Mouse (Mus musculus) forebrain, embryonic 14.5 days (tissue): ENCODE results near the gene Fyco1. TPM values are rescaled to one million over a fixed set of nuclear protein-coding genes. Genes with fewer than 3 reads are reported as not detected.

Experiments
- ATAC-seq: fragments of 200-750 bp; cut with Nextera tagmentation; 2 replicates; pipeline ENCODE4 v1.8.0; 2017; ENCODE audit warnings: mild to moderate bottlenecking, moderate library complexity
- DNase-seq: peaks from one replicate; pipeline ENCODE4 v3.0.0-alpha.2; 2015; ENCODE audit warnings: low spot score
- H3K27ac ChIP-seq: fragments of 300-500 bp; sonication (generic); 2 replicates; pipeline ENCODE4 v1.5.1; 2014; ENCODE audit warnings: low read depth, mild to moderate bottlenecking, control low read depth, low read length, moderate library complexity
- H3K27me3 ChIP-seq: fragments of 300-500 bp; sonication (generic); replicated peaks from 2 replicates; pipeline ENCODE4 v1.6.1; 2014; ENCODE audit warnings: low read length, control low read depth, mixed read lengths; ENCODE audit not compliant: control insufficient read depth, insufficient read depth
- H3K36me3 ChIP-seq: fragments of 300-500 bp; sonication (generic); 2 replicates; pipeline ENCODE4 v1.6.1; 2014; ENCODE audit warnings: low read length, control low read depth; ENCODE audit not compliant: control insufficient read depth, insufficient read depth
- H3K4me1 ChIP-seq: fragments of 300-500 bp; sonication (generic); 2 replicates; pipeline ENCODE4 v1.6.1; 2014; ENCODE audit warnings: antibody characterized with exemption, low read length, control low read depth; ENCODE audit not compliant: control insufficient read depth, insufficient read depth
- H3K4me2 ChIP-seq: fragments of 300-500 bp; sonication (generic); 2 replicates; pipeline ENCODE4 v1.6.1; 2014; ENCODE audit warnings: mild to moderate bottlenecking, control low read depth, low read length
- H3K4me3 ChIP-seq: fragments of 300-500 bp; sonication (generic); 2 replicates; pipeline ENCODE4 v1.5.1; 2014; ENCODE audit warnings: low read depth, low read length, control low read depth
- H3K9ac ChIP-seq: fragments of 300-500 bp; sonication (generic); 2 replicates; pipeline ENCODE4 v1.6.1; 2014; ENCODE audit warnings: mild to moderate bottlenecking, low read length, control low read depth, moderate library complexity
- H3K9me3 ChIP-seq: fragments of 300-500 bp; sonication (generic); replicated peaks from 2 replicates; pipeline ENCODE4 v1.6.1; 2016; ENCODE audit warnings: low read length, control low read depth, mixed read lengths; ENCODE audit not compliant: control insufficient read depth
- WGBS: fragments of 180-500 bp; shearing (Covaris S2); extraction: QIAGEN DNeasy Blood & Tissue Kit; methylation state at CpG from one replicate; pipeline ENCODE4 v1.1.7; 2014; 5-methylcytosine and 5-hydroxymethylcytosine counted together
- polyA plus RNA-seq: library from polyadenylated mRNA; unstranded; fragments of >200 nt; fragmentation: Nextera tagmentation; extraction: Ambion mirVana; gene quantifications from 2 replicates; pipeline ENCODE4 v1.2.1, GENCODE M21; 2014

The Fyco1 gene
- polyA plus RNA-seq, 1 experiment from 2014 or later: 5.2 TPM

DNA sequence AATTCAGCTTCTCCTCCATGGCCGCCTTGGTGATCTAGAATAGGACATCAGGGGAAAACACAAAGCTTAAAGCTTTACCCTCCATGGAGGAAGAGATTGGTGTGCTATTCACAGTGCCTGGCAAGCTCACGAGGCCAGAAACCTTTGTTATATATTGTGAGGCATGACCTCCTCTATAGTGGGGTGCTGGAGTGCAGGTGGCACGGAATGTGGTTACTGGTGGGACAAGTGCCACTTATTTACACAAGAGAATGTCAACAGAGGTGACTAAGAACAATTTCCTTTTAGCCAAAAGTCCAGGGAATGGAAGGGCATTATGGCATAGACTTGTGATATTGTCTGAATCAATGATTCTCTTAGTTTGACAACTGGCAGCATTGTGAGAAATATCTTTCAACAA lies 25.1 kb downstream of the Fyco1 start:
- ATAC-seq (no peak), DNase-seq (no peak)
- H3K9ac ChIP-seq: no peak overlapping the region
- H3K9me3 ChIP-seq: no peaks in the 10 kb centered on the region
- WGBS: 93% methylated on average over 3 of the region's 3 CpGs
- no peak overlapping the region for H3K4me2 ChIP-seq
- H3K36me3 ChIP-seq: peaks cover 72% of the 10 kb centered on the region
- no peak overlapping the region for H3K27ac ChIP-seq
- H3K4me3 ChIP-seq: no peak overlapping the region
- no peaks in the 10 kb centered on the region for H3K4me1 ChIP-seq
- no peaks in the 10 kb centered on the region for H3K27me3 ChIP-seq

DNA sequence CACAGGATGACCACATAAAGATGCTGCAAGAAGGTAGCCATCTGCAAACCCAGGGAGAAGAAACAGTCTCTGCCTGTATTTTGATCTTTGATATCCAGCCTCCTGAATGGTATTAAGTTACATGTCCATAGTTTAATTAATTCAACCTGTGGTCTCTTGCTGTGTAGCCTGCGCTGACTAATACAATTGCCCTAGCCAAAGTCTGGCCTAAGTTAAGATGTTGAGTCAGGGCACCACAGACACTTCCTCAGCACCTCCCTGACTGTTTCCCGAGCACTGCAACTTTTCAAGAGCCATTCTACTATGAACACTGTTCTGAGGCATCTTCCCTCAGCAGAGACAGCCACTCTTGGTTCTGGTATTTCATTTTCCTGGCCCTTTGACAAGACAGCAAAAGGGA lies 33.1 kb downstream of the Fyco1 start:
- H3K4me1 ChIP-seq: no peaks in the 10 kb centered on the region
- no peak for DNase-seq
- no peaks in the 10 kb centered on the region for H3K27me3 ChIP-seq
- 91% methylated on average over 2 of the region's 2 CpGs for WGBS
- ATAC-seq: no peak
- no peak overlapping the region for H3K27ac ChIP-seq
- H3K9me3 ChIP-seq: no peaks in the 10 kb centered on the region
- H3K4me3 ChIP-seq: no peak overlapping the region
- no peak overlapping the region for H3K9ac ChIP-seq
- no peak overlapping the region for H3K4me2 ChIP-seq
- peaks cover 39% of the 10 kb centered on the region for H3K36me3 ChIP-seq

DNA sequence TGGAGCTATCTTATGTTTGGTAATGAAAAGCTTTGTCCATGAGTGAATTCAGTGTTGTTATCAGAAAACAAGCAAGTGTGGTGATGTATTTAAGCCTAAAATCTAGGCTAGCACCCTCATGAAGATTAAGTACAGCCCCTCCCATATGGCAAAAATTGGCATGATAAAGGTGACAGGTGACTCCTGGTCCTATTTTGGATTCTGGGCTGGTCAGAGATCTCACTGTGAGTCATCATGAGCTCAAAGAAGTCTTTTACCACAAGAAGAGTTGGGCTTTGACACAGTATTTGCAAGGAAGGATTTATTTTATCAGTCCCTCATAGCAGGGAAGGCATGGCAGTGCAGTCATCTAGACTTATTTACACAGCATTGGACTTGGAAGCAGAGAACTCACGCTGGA lies 35.7 kb downstream of the Fyco1 start:
- Histone ChIP-seq H3K4me2 (no peak overlapping the region), H3K36me3 (peaks cover 30% of the 10 kb centered on the region), H3K4me3 (no peak overlapping the region), H3K9me3 (no peaks in the 10 kb centered on the region), H3K27me3 (no peaks in the 10 kb centered on the region), H3K27ac (no peak overlapping the region), H3K9ac (no peak overlapping the region), H3K4me1 (no peaks in the 10 kb centered on the region)
- DNase-seq (no peak), ATAC-seq (no peak)
- WGBS: 89% methylated on average over 1 of the region's 1 CpGs

DNA sequence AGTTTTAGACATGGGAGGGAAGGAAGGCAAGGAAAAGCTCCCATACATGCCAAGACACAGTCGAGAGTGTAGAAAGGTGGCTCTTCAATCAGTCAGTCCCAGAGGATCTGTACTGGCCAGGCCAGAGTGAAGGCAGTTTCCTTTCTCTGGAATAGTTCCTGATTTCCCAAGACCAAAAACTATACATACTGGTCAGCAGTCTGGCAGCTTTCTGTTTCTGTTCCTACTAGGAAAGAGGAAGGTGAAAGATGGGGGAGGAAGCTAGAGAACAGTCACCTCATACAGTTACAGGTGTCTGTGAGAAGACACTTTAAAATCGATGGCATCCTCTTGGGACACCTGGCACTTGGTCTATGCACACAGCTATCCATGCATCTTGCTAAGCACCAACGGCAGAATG lies 36.3 kb downstream of the Fyco1 start:
- Histone ChIP-seq H3K27me3 (no peaks in the 10 kb centered on the region), H3K9ac (no peak overlapping the region), H3K9me3 (no peaks in the 10 kb centered on the region), H3K36me3 (peaks cover 35% of the 10 kb centered on the region), H3K4me3 (no peak overlapping the region), H3K4me1 (no peaks in the 10 kb centered on the region), H3K4me2 (no peak overlapping the region), H3K27ac (no peak overlapping the region)
- WGBS: 87% methylated on average over 3 of the region's 3 CpGs
- ATAC-seq (no peak), DNase-seq (no peak)

DNA sequence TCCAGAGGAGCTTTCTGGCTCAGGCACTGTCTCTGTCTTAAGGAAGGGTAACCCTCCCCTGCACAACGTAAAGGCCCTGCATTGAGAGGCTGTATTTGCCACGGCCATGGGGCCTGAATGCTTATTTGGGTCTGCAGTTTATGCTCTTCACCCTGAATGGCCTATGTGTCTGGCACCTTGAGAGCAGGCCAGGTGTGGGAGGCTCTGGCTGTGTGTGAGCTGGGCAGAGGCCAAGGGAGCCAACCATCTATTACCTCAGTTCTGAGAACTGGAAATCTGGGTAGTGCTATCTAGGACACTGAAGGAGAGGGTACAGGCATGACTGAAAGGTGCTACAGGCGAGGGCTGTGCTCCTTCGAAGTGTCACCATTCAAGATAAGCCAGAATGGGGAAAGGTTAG lies 36.9 kb downstream of the Fyco1 start:
- no peak overlapping the region for H3K4me2 ChIP-seq
- H3K36me3 ChIP-seq: peaks cover 41% of the 10 kb centered on the region
- H3K4me1 ChIP-seq: no peaks in the 10 kb centered on the region
- H3K27me3 ChIP-seq: no peaks in the 10 kb centered on the region
- ATAC-seq (no peak), DNase-seq (no peak)
- H3K27ac ChIP-seq: no peak overlapping the region
- no peak overlapping the region for H3K4me3 ChIP-seq
- 74% methylated on average over 4 of the region's 4 CpGs for WGBS
- H3K9ac ChIP-seq: no peak overlapping the region
- H3K9me3 ChIP-seq: no peaks in the 10 kb centered on the region

DNA sequence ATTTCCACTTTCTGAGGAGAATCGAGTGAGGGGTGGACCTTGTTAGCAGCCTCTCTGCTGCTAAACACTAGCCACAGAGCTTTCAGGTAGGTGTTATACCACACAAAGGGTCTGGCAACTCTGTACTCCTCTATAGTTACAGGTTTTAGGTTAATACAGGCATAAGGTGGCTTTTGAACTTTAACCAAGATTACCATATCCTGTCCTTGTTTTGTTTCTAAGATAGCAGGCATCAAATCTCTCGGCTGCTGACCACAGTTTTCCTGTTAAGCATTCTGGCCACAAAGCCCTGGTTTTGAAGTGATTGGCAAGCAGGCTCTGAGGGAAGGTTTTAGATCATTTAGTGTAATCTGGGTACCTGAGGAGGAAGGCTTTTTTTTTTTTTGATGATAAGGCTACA lies 37.4 kb downstream of the Fyco1 start:
- H3K27me3 ChIP-seq: no peaks in the 10 kb centered on the region
- no peak for DNase-seq
- WGBS: 67% methylated on average over 2 of the region's 2 CpGs
- no peak overlapping the region for H3K27ac ChIP-seq
- H3K9me3 ChIP-seq: no peaks in the 10 kb centered on the region
- ATAC-seq: no peak
- peaks cover 44% of the 10 kb centered on the region for H3K36me3 ChIP-seq
- no peak overlapping the region for H3K4me3 ChIP-seq
- no peaks in the 10 kb centered on the region for H3K4me1 ChIP-seq
- no peak overlapping the region for H3K9ac ChIP-seq
- no peak overlapping the region for H3K4me2 ChIP-seq

DNA sequence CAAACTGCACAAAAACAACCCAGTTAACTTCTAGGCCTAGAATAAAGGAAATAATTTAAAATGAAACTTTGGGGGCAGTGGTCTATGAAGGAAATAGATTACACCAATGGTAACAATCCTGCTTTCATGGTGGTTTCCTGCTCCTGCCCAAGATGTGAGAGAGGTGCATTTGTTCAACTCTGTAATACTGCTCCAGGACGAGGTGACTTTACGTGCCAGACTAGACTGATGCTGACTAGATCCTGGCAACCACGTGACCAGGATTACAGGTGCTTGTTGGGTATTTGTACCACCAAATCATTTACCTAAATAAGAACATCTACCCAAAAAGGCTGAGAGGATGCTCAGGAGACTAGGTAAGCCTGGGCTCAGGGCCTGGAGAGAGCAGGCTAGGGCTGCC lies 39.9 kb downstream of the Fyco1 start:
- Histone ChIP-seq H3K9me3 (no peaks in the 10 kb centered on the region), H3K9ac (no peak overlapping the region), H3K27me3 (no peaks in the 10 kb centered on the region), H3K4me3 (no peak overlapping the region), H3K4me2 (no peak overlapping the region), H3K27ac (no peak overlapping the region), H3K4me1 (no peaks in the 10 kb centered on the region), H3K36me3 (peaks cover 37% of the 10 kb centered on the region)
- WGBS: 94% methylated on average over 3 of the region's 3 CpGs
- DNase-seq (no peak), ATAC-seq (no peak)

DNA sequence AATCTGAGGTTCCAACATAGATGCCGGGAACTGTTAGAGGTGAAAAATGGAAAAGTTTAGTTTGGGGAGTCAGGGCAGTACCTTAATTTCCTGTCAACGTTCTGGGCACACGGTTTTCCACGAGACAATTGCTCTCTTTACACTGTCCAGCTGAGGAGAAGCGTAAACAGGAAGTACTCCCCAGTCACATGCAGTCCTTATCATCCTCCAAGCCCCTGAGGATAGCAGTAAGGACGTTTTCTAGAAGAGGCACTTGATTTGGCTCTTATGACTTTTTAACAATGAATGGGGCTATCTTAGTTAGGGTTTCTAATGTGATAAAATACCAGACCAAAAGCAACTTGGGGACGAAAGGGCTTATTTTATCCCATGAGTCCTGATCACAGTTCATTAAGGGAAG lies 43.1 kb downstream of the Fyco1 start:
- 85% methylated on average over 7 of the region's 7 CpGs for WGBS
- Histone ChIP-seq H3K36me3 (peaks cover 18% of the 10 kb centered on the region; the same call in 1 of the 2 replicates), H3K27me3 (no peaks in the 10 kb centered on the region), H3K9me3 (no peaks in the 10 kb centered on the region), H3K4me1 (no peaks in the 10 kb centered on the region), H3K4me2 (no peak overlapping the region), H3K27ac (no peak overlapping the region), H3K4me3 (no peak overlapping the region), H3K9ac (no peak overlapping the region)
- no peak for ATAC-seq
- DNase-seq: no peak

DNA sequence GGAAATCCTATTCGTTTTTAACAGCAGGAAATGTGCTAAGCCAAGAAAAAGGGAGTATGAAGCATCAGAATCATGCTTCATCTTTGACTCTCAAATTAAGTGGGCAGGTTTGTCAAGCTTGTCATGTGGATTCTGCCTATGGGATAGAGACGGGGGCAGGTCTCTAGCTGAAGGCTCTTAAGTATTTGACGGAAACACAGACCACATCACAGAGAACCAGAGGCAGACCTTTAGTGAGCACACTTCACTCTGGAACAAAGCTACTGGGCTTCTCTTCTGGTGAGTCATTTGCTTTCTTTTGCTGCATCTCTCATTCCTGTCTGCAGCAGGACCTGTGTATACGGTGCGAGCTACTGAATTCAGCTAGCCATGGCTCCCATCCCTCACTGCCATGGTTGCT lies 45.4 kb downstream of the Fyco1 start, which contains the start of gene Cxcr6:
Gene Cxcr6, plus strand, starts transcription at position 209 of the 400 bp plus-strand sequence.
- WGBS: 87% methylated on average over 5 of the region's 5 CpGs
- no peak within 1 kb of the TSS for H3K9ac ChIP-seq
- no peak for ATAC-seq
- no peak for DNase-seq
- no peaks in the 10 kb centered on the region for H3K4me1 ChIP-seq
- H3K4me3 ChIP-seq: no peak within 1 kb of the TSS
- H3K4me2 ChIP-seq: no peak within 1 kb of the TSS
- no peaks in the 10 kb centered on the region for H3K9me3 ChIP-seq
- H3K36me3 ChIP-seq: peaks cover 17% of the 10 kb centered on the region
- no peaks in the 10 kb centered on the region for H3K27me3 ChIP-seq
- H3K27ac ChIP-seq: no peak within 1 kb of the TSS
